Mouse (Mus musculus): ENCODE measurements around the gene Cdkal1. TPM values are rescaled to one million over a fixed set of nuclear protein-coding genes. Genes with fewer than 3 reads are reported as not detected.

The Cdkal1 gene
- total RNA-seq, 2 experiments from 2014 or later, result 20.9 to 22.0 TPM

GRCm38 (mm10) chr13:29715241-29715841 lies 140.1 kb downstream of the Cdkal1 start:
- no peak for DNase-seq (ENCODE audit: low spot score in 2 of 2)

- no peak for DNase-seq (ENCODE audit: low spot score in 2 of 2)
Measured at GRCm38 (mm10) chr13:29707620-29708019, 147.9 kb downstream of the Cdkal1 start.

GRCm38 (mm10) chr13:29701400-29701799 lies 154.1 kb downstream of the Cdkal1 start:
- DNase-seq (ENCODE audit: low spot score in 2 of 2), result peak in 1 of 2 experiments; percentile 19

GRCm38 (mm10) chr13:29699896-29700295 lies 155.6 kb downstream of the Cdkal1 start:
- no peak for DNase-seq (ENCODE audit: low spot score in 2 of 2)

GRCm38 (mm10) chr13:29698307-29698985 lies 157.0 kb downstream of the Cdkal1 start:
- DNase-seq (ENCODE audit: low spot score in 2 of 2), result no peak

- DNase-seq (ENCODE audit: low spot score in 2 of 2), result no peak
Measured at GRCm38 (mm10) chr13:29697230-29697629, 158.2 kb downstream of the Cdkal1 start.

- no peak for DNase-seq (ENCODE audit: low spot score in 2 of 2)
Measured at GRCm38 (mm10) chr13:29690734-29691133, 164.7 kb downstream of the Cdkal1 start.

GRCm38 (mm10) chr13:29688851-29689250 lies 166.6 kb downstream of the Cdkal1 start:
- no peak for DNase-seq (ENCODE audit: low spot score in 2 of 2)

- DNase-seq (ENCODE audit: low spot score in 2 of 2), result no peak
Measured at GRCm38 (mm10) chr13:29687872-29688271, 167.6 kb downstream of the Cdkal1 start.

GRCm38 (mm10) chr13:29679479-29680186 lies 175.8 kb downstream of the Cdkal1 start:
- no peak for DNase-seq (ENCODE audit: low spot score in 2 of 2)

GRCm38 (mm10) chr13:29677559-29677958 lies 177.9 kb downstream of the Cdkal1 start:
- DNase-seq (ENCODE audit: low spot score in 2 of 2), result no peak

GRCm38 (mm10) chr13:29670626-29671025 lies 184.8 kb downstream of the Cdkal1 start:
- no peak for DNase-seq (ENCODE audit: low spot score in 2 of 2)

- no peak for DNase-seq (ENCODE audit: low spot score in 2 of 2)
Measured at GRCm38 (mm10) chr13:29663908-29664307, 191.6 kb downstream of the Cdkal1 start.

GRCm38 (mm10) chr13:29655841-29656365 lies 199.6 kb downstream of the Cdkal1 start:
- no peak for DNase-seq (ENCODE audit: low spot score in 2 of 2)

GRCm38 (mm10) chr13:29653407-29653806 lies 202.1 kb downstream of the Cdkal1 start:
- no peak for DNase-seq (ENCODE audit: low spot score in 2 of 2)

- DNase-seq (ENCODE audit: low spot score in 2 of 2), result no peak
Measured at GRCm38 (mm10) chr13:29652791-29653190, 202.7 kb downstream of the Cdkal1 start.

- DNase-seq (ENCODE audit: low spot score in 2 of 2), result no peak
Measured at GRCm38 (mm10) chr13:29650576-29651236, 204.8 kb downstream of the Cdkal1 start.

- DNase-seq (ENCODE audit: low spot score in 2 of 2), result no peak
Measured at GRCm38 (mm10) chr13:29649593-29649992, 205.9 kb downstream of the Cdkal1 start.

- no peak for DNase-seq (ENCODE audit: low spot score in 2 of 2)
Measured at GRCm38 (mm10) chr13:29642226-29642625, 213.2 kb downstream of the Cdkal1 start.

- no peak for DNase-seq (ENCODE audit: low spot score in 2 of 2)
Measured at GRCm38 (mm10) chr13:29641200-29641599, 214.3 kb downstream of the Cdkal1 start.

GRCm38 (mm10) chr13:29640186-29640585 lies 215.3 kb downstream of the Cdkal1 start:
- no peak for DNase-seq (ENCODE audit: low spot score in 2 of 2)
